Mouse (Mus musculus) lung, postnatal 0 days (tissue): ENCODE data around the gene Bglap.

ENCODE experiments used
- CTCF ChIP-seq: IDR thresholded peaks from 2 replicates; pipeline ENCODE4 v1.5.1; 2016; ENCODE audit warnings: antibody characterized with exemption, mild to moderate bottlenecking
- EP300 ChIP-seq: IDR thresholded peaks from 2 replicates; pipeline ENCODE4 v1.6.1; 2016; ENCODE audit warnings: antibody characterized with exemption, mild to moderate bottlenecking, control low read depth

DNA sequence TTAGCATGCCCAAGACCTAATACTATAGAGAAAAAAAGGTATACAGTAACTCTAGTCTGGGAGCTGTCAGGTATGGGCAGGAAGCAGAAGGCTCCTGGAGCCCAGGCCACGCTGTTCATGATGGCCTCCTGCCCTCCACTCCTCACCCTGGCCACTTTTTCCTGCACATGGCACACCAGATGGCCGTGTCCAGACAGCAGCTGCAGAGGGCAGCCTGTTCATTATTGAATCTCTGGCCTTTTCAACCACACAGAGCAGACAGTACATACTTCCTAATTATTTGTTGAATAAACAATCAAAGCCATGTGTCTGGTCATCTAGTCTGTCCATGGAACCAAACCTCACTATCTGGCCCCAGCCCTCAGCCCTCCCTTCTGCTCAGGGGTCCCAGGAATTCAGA lies 14.4 kb upstream of the Bglap start:
- TF ChIP-seq CTCF (no peak), EP300 (no peak)
